Mouse (Mus musculus) naive thymus-derived CD4-positive, alpha-beta T cell, adult 2 months (primary cell): Measurements from ENCODE around the gene Gpi1.

Source experiments
- DNase-seq: peaks from one replicate; pipeline ENCODE4 v3.0.0-alpha.2; 2011; ENCODE audit warnings: low read depth

Gpi1 gene

DNA sequence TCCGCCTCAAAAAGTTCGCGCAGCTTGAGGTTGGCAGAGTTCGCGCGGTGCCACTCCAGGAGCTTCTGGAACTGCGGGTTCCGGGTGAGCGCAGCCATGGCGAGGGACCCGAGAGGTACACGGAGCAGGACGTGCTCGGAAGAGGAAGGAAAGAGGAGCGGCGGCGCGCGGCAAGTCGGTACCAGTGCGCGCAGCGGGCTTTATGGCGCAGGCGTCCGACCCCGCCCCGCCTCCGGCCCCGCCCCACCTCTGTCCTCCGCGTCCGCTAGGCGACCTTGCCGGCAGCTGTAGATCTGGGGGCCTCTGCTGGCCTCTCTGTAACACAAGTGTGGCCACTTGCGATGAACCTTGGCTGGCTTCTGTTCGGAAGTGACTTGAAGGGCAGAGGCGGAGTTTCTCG is at the start of gene Gpi1:
Gene Gpi1 (minus strand): TSS at position 221 of the 400 bp plus-strand sequence.
- DNase-seq = peak; percentile 90

DNA sequence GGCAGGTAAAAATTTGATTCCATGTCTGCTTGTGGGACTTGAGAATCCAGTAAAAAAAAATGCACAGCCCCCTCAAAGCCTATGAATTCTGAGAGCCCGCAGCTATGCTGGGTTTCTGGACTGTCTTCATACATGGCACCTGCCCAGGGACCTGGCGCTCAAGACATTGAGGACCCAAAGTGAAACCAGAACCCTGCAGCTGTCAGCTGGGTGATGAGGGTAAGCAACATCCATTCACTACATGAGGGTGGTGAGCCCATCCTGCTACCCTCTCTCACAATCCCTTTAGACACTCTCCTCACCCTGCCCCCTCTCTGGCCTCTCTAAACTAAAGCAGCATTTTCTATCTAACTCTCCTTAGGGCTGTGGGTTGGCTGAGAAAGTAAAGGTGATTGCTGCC is 47.5 kb upstream of the Gpi1 start:
- no peak for DNase-seq

DNA sequence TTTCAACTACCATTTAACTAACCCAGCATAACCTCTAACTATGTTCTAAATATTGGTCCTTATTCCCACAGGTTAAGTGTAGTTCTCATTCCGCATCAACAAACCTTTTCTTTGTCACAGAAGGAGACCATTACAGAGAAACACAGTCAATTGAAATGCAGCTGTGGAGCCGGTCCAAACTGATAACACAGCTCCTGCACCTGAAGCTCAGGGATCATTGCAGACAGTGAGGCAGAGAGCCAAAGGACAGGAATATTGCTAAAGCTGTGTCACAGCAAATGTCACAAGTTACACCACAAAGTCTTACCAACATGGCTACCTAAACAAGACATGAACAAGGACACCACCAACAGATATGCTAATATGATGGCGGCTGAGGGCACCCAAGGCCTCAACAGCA is 45.9 kb upstream of the Gpi1 start:
- no peak for DNase-seq

GRCm38 (mm10) chr7:34272465-34272864 is 42.3 kb upstream of the Gpi1 start:
- no peak for DNase-seq

GRCm38 (mm10) chr7:34268463-34268862 is 38.3 kb upstream of the Gpi1 start:
- DNase-seq = no peak

GRCm38 (mm10) chr7:34266421-34266820 is 36.3 kb upstream of the Gpi1 start:
- no peak for DNase-seq

GRCm38 (mm10) chr7:34265876-34266346 is 35.8 kb upstream of the Gpi1 start:
- DNase-seq = peak; percentile 70

GRCm38 (mm10) chr7:34263437-34263836 is 33.3 kb upstream of the Gpi1 start:
- DNase-seq = no peak

- DNase-seq = no peak
Observed at GRCm38 (mm10) chr7:34258407-34258806, 28.3 kb upstream of the Gpi1 start.

DNA sequence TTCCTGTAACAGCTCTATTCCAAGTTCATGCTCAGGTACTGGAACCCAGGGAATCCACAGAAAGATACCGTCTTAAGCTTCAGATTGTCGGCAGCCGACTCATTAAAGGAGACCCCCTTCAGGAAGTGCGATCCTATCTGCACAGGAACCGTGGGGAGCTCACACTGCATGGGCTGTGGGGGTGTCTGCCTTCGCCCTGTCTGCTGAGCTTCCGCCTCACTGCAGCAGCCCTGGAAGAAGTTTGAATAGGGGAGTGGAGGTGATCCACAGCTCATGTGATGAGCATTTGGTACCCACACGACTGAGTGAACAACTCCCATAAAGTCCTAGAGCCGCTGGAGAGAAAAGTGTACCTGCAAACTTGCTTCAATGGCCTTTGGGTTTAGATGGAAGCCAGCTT is 27.1 kb upstream of the Gpi1 start:
- no peak for DNase-seq

- no peak for DNase-seq
Observed at GRCm38 (mm10) chr7:34255916-34256315, 25.8 kb upstream of the Gpi1 start.

GRCm38 (mm10) chr7:34255137-34255536 is 25.0 kb upstream of the Gpi1 start:
- no peak for DNase-seq

GRCm38 (mm10) chr7:34252030-34252429 is 21.9 kb upstream of the Gpi1 start:
- DNase-seq = peak; percentile 73

DNA sequence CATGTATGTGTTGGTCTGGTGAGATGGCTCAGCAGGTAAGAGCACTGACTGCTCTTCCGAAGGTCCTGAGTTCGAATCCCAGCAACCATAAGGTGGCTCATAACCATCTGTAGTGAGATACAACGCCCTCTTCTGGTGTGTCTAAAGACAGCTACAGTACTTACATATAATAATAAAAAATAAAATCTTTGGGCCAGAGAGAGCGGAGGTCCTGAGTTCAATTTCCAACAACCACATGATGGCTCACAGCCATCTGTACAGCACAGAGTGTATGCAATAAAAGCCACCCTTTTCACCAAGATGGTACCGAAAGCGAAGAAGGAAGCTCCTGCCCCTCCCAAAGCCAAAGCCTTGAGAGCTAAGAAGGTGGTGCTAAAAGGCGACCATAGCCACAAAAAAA is 20.6 kb upstream of the Gpi1 start, which contains the start of gene Gm6096:
Gene Gm6096 (plus strand): TSS at position 301 of the 400 bp plus-strand sequence.
- no peak for DNase-seq

GRCm38 (mm10) chr7:34246870-34247499 is 16.8 kb upstream of the Gpi1 start:
- DNase-seq = no peak

- DNase-seq = no peak
Observed at GRCm38 (mm10) chr7:34242176-34242575, 12.0 kb upstream of the Gpi1 start.

DNA sequence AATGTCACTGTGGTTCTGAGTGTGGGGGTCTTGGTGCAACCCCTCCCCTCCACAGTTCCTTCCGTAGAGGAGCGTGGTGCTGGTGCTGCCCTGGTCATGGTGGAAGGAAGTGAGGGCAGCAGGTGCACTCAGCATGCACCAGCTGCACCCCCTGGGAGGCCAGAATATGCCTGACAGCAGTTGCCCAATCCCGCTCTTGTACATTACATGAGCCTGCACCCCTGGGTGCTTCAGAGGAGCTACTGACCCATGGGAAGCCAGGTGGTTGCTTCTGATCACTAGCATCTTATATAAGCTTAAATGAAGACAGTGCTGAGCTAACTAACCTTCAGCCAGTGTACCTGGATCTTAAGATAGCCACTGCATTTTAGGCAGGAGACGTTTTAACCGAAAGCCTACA is 8.0 kb upstream of the Gpi1 start:
- DNase-seq = no peak

- DNase-seq = no peak
Observed at GRCm38 (mm10) chr7:34235602-34236001, 5.5 kb upstream of the Gpi1 start.

GRCm38 (mm10) chr7:34234610-34235561 is 4.8 kb upstream of the Gpi1 start:
- no peak for DNase-seq

GRCm38 (mm10) chr7:34233909-34234609 is 3.9 kb upstream of the Gpi1 start:
- peak; percentile 99 for DNase-seq

DNA sequence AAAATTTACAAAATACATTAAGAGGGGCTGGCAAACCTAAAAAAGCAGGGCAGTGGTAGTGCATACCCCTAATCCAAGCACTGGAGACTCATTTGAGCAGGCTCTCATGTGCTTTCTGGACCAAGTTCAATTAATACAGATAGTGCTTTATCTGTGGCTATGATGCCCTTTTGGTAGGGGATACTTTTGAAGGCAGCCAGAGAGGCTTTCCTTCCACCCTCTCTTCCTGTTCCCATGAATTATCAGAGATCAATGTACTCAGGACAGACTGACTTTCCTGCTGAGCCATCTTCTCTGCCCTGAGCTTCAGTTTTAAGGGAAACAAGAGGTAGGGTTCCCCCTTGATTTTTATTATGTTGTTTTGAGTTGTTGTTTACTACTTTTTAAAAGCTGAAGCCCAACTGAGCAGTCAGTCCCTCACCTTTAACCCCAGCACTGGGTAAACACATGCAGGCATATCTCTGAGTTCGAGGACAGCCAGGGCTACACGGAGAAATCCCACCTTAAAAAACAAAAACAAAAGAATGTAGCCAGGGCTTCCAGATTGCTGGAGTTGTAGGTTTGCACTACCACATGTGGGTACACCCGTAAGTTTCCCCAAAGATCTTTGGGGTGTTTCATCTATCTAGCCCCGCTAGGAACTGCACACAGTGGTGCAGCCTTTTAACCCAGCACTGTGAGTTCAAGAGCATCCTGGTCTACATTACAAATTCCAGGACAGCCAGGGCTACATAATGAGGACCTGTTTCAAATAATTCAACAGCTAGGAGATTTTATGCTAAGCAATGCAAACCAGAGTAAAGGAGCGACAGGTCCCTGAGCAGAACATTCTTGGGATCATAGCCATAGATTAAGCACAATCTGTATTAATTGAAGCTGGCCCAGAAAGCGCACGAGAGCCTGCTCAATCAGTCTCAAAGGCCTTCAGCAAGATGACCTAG is 2.9 kb upstream of the Gpi1 start:
- DNase-seq = no peak
